Mouse (Mus musculus): Measurements from ENCODE around the gene Trim40.

The Trim40 gene

DNA sequence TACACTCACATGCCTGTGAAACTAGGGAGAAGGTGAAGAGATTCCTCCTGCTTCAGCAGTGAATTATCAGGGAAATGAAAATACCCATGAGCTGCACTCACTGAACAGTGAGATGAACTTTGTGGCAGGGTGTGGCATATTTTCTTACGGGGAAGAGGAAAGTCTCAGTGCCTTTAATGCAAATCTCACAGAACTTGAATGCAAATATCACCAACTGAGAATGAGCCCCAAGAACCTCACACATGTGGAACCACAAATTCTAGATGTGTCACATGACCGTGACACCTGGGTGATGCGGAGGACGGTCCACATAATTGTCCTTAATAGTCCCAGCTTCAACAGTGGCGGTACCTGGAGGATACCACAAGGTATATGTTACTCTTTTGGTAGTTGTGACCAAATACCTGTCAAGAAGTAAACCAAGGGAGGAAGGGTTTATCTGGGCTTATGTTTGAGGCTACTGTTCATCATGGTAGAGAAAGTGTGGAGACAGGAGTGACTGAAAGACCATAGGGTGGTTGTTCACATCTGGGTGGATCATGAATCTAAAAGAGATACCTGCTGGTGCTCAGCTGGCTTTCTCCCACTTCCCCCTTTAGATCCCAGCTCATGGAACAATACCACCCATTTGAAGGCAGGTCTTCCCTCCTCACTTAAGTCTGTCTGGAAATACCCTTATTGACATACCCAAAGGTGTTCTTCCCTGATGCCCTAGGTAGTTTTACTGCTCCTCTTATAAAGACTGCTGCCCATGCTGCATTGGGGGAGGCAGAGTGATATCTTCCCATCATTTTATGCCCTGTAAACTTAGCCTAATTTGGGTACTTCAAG is at the start of gene Trim40:
Gene Trim40, minus strand, starts transcription at position 51 of the 831 bp plus-strand sequence.
- no peak for DNase-seq (ENCODE audit: low spot score)

DNA sequence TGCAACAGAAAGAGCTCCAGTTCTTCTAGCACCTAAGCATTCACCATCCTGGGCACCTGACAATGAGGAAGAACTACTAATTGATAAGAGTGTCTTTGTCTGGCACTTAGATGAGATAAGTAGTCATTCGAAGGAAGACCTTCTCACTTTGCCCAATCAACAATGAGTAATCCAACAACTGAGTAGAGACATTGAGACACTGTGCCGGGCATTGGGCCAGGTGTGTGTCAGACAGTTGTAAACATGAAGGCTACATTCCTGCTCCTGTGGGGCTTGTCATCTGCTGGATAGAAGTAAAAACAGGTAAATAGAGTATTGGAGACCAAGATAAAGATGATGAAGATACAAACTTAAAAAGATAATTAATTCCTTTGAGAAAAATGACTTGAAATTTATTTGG is 48.1 kb upstream of the Trim40 start:
- no peak for DNase-seq (ENCODE audit: low spot score)

DNA sequence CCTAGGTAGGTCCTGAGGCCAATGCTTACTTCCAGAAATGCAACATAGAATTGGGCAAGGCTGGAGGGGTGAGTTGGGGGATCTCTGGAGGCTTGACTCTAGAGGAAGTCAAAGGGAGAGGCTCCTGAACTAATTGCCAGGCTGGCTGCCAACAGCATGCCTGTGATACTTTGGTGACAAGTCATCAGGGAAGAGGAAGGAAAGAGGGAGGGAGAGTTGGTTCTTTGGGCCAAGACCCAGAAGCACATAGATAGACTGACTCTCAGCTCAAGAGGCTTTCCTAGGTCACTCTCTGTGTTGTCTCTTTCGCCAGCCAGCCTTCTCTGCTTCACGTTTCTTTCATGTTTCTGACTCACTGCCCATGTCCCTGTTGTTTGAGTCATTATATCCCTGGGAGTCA is 41.9 kb upstream of the Trim40 start:
- no peak for DNase-seq (ENCODE audit: low spot score)

DNA sequence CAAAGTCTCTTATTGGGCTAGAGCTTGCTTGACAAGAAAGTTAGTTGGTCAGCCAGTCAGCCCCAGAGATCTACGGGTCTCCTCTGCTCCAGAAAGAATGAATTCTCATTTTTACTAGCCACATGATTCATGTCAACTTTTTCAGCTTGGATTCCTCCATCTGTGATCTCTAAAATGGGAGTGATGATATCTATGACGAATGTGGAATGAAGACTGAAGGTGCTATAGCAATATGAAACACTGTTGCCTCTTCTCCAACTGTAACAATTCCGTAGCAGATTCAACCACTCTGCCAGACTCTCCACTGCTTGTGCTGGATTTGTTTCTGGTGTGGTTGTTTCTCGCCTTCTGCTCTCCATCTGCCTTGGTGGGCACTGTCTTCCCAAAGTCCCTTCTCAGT is 41.2 kb upstream of the Trim40 start:
- DNase-seq (ENCODE audit: low spot score): no peak

DNA sequence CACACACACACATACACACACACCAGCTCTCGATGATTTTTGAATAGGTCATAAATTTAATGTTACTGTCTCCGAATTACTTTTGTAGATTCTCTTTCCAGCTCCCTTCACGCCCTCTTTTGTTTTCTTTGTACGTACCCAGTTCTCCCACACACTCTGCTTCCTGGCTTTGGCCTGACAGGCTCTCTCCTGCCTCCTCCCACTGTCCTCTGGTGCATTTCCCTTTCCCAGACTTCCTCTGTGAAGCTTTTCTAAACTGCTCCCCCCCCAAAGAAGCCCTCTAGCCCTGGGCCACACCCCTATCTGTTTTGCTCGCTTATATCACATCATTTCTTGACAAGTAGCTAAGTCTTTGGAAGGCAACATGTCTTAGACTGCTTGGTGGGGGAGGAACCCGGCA is 40.3 kb upstream of the Trim40 start:
- peak; percentile 49 for DNase-seq (ENCODE audit: low spot score)

DNA sequence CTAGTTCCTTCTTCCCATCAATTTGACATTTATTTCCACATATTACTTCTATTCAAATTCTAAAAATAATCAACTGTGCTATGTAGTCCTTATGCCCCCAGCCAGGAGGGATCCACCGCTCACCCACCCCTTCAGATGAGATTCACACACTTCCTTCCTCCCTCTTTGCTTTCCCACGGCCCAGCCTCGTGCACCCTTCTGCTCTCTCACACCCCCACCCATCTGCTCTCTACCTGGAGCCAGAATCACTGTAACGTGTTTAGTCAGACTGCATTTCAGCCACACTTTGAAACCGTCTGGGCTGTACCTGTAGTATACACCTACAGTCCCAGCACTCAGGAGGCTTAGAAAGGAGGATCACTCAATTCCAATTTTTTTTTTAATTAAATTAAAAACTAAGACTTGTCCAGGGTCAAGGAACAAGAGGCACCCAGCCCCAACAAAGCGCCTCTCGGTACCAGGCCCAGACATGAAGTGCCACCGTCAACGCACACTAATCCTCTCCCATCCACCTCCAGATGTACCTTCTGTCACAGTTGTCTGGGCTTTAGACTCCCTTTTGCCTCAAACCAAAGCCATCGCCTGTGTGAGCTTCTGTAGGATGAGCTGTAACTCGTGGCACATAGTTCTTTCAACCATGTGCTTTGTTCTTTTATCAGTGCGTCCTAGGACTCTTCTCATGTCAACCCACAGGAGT is 39.5 kb upstream of the Trim40 start:
- no peak for DNase-seq (ENCODE audit: low spot score)

DNA sequence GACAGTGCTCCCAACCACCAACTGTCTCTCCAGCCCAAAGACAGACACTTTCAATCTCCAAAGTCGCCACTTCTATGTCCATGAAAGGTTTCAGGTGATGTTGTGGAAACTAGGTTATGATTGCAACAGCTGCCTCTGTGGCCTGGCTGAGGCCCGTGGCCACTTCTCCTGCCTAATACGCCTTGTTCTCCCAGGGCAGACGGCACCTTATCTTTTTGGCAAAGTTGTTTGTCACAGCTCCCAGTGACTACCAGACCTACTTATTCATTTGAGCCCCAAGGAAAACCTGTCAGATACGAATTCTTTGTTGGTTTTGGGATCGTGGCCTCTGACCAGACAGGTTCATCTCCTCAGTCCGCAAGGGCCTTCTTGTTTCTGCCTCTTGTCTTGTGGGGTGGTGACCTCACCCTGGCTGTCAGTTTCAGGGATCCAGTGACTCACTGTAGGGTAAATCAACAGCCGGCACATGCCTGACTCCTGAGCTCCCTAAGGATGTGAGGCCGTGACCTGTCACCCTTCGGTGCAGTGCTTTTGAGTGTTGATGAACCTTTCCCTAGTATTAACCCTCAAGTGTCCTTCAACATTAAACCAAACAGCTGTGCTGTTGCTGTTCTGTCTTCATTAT is 37.7 kb upstream of the Trim40 start:
- no peak for DNase-seq (ENCODE audit: low spot score)

DNA sequence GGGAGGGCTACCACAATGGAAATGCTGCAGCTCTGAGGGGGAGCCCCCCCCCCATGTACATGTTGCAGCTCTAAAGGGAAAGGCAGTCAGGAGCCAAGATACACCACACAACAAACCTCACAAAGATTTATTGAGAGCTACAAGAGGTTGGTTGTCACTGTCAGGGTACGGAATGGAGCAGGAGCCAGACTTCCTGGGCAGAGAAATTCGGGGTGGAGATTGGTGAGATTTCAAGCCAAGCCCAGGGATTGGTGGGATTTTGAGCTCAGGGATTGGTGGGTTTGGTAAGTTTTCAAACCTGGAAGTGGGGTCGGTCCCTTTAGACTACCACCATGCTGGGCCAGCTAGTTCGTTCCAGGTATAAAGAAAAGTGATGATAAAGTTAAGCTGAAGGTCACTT is 33.6 kb upstream of the Trim40 start:
- no peak for DNase-seq (ENCODE audit: low spot score)

DNA sequence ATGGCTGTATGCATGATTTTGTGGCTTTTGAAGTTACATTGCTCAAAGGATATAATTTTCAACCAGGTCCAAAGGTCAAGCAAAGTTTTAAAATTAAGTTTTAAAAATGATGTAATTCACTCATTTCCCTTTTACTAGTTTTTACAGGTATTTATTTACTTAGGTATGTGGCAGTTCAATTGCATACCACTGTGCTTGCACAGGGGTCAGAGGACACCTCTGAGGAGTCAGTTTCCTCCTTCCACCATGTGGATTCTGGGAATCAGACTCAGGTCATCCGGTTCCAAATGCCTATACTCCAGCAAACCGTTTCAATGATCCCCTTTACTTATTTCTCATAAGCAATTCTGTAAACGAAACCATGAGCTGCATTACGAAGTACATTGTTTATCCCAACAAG is 32.8 kb upstream of the Trim40 start:
- no peak for DNase-seq (ENCODE audit: low spot score)

DNA sequence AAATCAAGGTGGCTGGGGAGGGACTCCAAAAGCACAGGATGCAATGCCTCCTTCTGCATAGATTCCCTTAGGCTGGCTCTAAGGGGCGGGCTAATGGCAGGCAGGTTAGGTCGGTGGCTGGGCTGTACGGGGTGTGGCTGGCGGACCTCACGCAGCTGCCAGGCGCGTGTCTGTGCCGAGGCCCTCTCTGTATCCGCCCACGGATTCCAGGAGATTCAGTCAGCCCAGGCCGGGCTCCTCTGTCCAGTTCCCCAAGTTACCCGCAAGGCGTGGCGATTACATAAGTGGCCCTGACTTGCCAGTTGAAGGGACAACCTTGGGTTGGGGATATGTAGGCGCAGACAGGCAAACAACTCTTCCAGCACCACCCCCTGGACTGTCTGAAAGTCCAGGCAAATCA is 30.3 kb upstream of the Trim40 start:
- no peak for DNase-seq (ENCODE audit: low spot score)

DNA sequence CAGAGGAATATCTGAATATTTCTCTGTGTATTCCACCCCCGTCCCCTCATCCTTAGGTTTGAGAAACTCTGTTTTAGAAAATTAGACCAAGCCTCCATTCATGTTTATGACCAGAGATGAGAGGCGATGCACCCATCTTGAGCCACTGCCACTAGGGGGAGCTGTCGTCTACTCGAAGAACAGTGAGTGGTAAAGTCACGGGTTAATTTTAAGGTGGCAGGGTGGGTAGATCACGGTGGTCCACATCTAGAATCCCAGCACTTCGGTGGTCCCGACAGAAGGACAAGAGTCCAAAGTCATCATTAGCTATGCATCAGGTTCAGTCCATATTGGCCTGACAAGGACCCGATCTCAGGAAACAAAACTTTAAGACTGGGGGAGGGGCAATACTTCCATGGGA is 25.2 kb upstream of the Trim40 start:
- DNase-seq (ENCODE audit: low spot score): peak; percentile 32

DNA sequence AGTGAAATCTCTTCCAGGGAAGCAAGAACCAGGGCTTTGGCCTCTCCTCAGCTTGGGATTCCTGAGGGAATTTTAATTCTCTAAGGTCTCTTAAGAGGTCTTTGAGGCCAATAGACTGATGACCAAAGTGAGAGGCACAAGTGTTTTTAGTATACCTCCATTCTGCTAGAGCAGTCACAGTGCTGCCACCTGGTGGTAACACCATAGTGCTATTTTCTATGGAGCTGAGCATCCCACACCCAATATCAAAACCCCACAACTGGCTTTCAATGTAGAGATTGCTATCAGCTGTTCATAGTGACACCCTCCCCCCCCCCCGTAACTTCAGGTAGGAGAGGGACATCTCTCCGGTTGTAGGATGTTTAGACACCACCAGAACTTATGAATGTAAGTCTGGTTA is 24.2 kb upstream of the Trim40 start:
- DNase-seq (ENCODE audit: low spot score): peak; percentile 48

DNA sequence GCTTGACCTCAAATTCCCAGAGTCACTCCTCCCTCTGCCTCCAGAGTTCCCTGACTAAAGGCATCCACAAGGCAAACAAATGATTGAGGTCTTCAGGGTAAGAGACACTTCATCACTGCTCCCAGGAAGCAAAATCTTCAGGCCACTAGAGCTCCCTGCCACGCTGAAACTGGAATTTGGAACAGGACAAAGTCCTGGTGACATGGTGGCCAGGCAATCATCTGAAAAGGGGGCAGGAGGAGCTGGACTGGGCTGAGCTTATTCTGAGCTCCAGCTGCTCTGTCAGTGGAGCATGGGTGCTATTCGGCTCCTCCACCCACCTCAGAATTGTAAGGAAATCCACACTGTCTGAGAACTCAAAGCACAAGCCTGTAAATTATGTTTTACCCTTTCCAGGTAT is 22.1 kb upstream of the Trim40 start:
- no peak for DNase-seq (ENCODE audit: low spot score)

DNA sequence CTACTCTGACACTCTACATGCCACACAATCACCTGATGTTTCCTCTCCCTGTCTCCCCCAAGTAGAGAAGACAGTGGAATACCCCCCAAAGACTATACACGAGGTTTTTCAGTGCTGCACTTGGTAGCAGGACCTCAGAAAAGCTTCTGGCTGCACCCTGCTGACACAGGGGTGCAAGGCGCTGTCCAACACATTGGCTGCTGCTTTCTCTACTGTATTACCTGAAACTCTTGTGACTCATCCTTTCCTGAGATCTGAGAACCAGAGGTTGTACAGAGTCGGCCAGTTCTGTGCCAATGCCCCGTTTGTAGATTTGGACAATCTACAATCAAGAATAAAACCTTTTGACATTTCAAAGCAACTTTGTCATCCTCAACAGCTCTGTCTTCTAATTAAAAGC is 19.9 kb upstream of the Trim40 start:
- no peak for DNase-seq (ENCODE audit: low spot score)

DNA sequence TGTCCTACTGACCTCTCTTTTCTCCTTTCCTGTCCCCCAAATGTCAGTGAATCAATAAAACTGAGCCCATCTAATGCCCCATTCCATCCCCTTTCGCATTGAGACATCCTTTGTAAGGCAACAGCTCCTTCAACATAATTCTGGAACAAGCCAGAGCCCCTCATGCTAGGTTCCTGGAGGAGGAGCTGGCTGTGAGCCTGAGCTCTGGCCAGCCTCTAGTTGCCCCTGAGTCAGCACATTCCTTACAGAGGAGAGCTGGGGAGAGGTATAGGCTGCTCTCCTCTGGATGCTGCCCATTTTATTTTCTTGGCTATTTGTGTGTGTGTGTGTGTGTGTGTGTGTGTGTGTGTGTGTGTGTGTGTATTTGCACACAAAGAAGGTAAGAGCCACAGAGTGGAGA is 18.3 kb upstream of the Trim40 start:
- DNase-seq (ENCODE audit: low spot score): no peak

DNA sequence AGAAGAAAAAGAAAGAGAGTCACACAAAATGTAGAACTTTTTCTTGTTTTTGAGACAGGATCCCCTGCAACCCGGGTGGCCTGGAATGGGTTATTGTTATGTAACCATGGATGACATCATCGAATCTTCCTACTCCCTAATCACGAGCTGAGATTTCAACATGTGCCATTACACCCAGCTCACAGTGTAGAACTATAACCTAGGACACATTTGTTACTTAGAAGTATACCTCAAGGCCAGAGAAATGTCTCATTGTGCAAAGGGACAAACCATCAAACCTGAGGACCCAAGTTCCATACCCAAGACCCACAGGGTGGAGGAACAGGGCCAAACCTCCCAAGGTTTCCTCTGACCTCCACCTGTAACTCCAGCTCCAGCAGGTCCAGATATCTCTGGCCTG is 13.7 kb upstream of the Trim40 start:
- DNase-seq (ENCODE audit: low spot score): no peak

DNA sequence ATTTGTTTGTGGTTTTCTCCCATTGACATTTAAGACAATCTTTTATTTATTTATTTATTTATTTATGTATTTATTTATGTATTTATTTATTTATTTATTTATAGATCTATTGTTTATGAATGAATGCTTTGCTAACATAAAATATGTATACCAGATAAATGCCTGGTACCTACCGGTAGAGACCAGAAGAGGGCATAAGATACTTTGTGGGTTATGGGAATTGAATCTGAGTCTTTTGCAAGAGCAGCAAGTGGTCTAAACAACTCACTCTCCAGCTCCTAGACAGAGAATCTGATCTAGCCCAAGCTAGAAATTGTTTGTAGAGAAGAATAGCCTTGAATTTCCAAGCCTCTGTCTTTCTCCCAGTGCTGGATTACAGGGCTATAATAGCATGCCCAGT is 10.8 kb upstream of the Trim40 start:
- DNase-seq (ENCODE audit: low spot score): no peak

DNA sequence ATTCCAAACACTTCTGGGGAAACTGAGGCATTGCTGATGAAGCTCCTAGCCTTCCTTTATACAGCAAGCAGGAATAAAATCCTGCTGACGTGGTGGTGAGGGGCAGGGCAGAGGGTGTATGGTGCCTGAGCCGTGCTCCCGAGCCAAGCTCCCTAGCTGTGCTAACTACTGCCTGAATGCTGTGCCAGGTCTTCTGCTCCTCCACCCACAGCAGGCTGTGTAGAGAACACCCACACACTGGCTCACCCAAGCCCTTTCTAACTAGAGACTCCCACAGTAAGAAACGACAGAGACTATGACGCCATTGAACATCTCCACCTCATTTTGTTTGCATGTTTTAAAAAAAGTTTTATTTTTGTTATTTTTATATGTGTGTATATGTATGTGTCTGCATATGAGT is 10.1 kb upstream of the Trim40 start:
- DNase-seq (ENCODE audit: low spot score): no peak

DNA sequence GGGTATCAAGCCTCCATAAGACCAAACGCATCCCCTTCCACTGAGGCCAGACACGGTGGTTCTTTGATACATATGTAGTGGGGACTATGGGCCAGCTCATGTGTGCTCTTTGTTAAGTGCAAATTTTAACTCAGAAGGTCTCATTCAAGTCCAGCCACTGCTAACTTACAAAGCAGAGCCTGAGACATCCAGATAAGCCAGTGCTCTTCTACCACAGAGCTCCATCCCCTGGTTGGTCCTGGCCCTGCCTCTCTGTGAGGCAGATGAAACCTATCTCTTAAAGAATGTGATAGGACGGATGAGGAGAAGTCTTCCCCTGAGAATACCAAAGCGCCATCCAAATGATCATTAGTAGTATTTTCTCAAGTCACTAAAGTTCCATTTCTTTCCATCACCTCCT is 9.5 kb upstream of the Trim40 start:
- DNase-seq (ENCODE audit: low spot score): no peak

DNA sequence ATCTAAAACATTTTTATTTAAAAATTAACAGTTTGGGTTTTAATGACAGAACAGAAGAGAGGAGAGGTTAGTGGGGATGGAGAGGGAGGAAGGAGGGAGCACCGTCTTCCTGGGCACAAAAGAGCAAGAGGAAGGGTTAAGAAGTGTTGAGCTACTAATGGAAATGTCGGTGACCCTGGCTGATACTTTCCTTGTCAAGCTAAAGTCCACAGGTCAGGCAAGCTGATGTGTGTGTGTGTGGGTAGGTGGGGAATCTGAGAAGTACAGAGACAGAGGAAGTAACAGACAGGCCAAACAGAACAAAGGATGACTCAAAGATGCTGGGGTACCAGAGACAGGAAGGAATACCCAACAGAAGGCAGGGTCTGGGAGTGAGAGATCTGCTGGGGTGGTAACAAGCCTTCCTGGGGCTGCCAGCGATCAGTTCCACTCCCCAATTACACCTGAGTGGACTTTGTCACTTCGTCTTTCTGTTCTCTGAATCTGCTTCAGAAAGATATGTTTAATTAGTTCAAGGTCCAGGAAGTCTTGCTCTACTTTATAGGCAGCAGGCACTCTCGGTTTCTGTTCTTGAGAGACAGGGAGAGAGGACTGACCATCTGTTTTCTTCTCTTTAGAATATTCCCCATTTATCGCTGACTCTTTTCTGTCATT is 7.8 kb upstream of the Trim40 start, which contains the start of gene Trim31:
Gene Trim31, plus strand, starts transcription at position 567 of the 654 bp plus-strand sequence.
- DNase-seq (ENCODE audit: low spot score): no peak

DNA sequence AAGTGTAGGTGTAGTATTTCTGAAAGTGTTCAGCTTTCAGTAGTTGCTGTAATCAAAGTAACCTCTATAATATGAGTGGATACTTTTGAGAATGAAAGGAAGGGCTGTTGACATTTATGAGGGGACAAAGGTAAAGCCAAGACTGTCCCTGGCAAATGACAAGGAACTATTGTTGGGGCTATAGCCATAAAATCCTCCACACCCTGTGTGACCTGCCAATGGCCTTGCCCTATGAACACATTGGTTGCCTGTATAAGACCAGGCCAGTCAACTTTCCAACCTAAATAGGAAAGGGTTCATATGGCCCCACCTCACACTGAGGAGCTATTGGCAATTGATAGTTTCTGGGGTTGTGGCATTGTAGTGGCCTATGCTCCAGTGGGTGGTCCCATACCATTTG is 7.1 kb upstream of the Trim40 start:
- DNase-seq (ENCODE audit: low spot score): no peak

DNA sequence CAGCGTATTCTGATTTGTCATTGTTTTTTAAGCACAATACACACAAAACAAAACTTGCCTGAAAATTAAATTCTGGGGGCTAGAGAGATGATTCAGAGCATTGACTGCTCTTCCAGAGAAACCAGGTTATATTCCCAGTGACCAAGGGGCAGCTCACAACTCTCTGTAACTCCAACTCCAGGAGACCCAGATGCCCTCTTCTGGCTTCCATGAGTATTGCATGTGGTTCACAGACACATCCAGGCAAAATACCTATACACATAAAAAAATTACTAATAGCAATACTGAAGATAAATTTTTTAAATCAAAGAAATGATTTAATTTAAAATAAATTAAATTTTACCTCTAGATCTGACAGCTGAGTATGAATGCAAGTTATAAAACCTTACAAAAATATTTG is 6.7 kb upstream of the Trim40 start:
- DNase-seq (ENCODE audit: low spot score): no peak

DNA sequence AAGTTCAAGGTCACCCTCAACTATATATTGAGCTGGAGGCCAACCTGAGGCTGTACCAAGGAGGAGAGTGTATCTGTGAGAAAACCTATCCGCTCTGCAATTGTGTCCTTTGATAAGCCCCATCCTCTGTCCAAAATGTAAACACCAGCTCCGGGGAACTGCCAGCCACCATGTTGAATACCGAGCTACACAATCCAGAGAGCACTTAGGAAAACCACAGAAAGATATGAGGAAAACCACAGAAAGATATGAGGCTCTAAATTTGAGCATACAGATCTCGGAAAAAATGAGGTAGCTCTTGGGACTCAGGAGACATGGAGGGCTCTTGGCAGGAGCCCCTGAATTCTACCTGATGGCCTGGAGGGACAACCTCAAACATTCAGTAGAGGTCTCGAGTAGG is 3.5 kb upstream of the Trim40 start:
- DNase-seq (ENCODE audit: low spot score): no peak
